Comparison of ENCODE assay signal across 19 mouse cellular contexts in the genomic region with DNA sequence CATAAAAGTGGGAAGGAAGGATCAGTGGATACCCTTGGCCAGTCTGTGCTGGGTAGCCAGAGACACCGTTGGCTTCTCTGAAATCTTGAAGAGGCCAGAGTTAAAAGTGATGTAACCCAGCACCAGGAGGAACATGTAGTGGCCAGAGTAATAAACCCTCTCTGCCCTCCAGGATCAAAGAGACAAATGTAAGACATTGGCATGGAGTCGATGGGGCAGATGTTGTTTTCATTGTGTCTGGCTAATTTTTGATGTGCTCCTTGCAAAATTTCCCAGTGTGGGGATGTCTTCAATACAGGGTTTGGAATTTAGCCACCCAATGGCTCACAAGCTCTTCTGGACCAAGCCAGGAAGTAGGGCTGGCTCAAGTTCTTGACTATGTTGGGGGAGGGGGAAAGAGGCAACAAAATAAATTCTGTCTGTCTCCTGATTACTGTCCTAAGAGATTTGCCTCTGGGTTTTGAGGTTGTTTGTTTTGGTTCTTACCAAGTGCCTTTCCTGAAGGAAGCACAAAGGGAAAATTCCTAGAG. TPM values are rescaled to one million over a fixed set of nuclear protein-coding genes. Genes with fewer than 3 reads are reported as not detected.
A peak's percentile ranks its signal among the peaks of the same experiment; 100 is the strongest.
DNase-seq lines count a peak whose midpoint lies in the region; ATAC-seq lines count a peak whose summit lies in the region.
"Had no signal": no experiment of that assay in that cellular context is flagged by ENCODE, and none has a peak within 500 bp of the region (broad histone marks: within the 10 kb centered on the region; RNA-seq: fewer than 3 reads in every experiment).

No protein-coding gene starts in this region.

- no peaks in the 10 kb centered on the region for H3K4me1 ChIP-seq in heart, embryonic 10.5 days
- H3K4me1 ChIP-seq: liver, embryonic 13.5 days; midbrain, embryonic 15.5 days had no signal

- H3K4me3 ChIP-seq in heart, embryonic 10.5 days: no peak overlapping the region
- H3K4me3 ChIP-seq: liver, embryonic 13.5 days; midbrain, embryonic 15.5 days had no signal

- H3K27me3 ChIP-seq in heart, embryonic 10.5 days (ENCODE audit: insufficient read depth, poor library complexity, severe bottlenecking): no peaks in the 10 kb centered on the region
- H3K27me3 ChIP-seq: liver, embryonic 13.5 days had no signal

- DNase-seq in heart, adult 18-20 months: peak; percentile 51 to 56
- DNase-seq in heart, embryonic 10.5 days (ENCODE audit: low spot score): no peak
- peak; percentile 28 for DNase-seq in kidney, postnatal 14 days
- DNase-seq in kidney, postnatal 4 days: no peak
- peak; percentile 6 to 35 for DNase-seq in heart, postnatal 36 days
- no peak for DNase-seq in spleen, postnatal 10 days (ENCODE audit: low spot score in 2 of 2)
- DNase-seq: adrenal gland, postnatal 25 days; cerebellum, adult 9-10 months; left cerebral cortex, postnatal 4 days; liver, embryonic 13.5 days; right cerebral cortex, adult 18-20 months; thymus, postnatal 36 days had no signal

- no peaks in the 10 kb centered on the region for H3K36me3 ChIP-seq in heart, embryonic 10.5 days
- H3K36me3 ChIP-seq: liver, embryonic 13.5 days; midbrain, embryonic 15.5 days had no signal

- H3K9me3 ChIP-seq in heart, embryonic 10.5 days: no peaks in the 10 kb centered on the region
- H3K9me3 ChIP-seq: liver, embryonic 13.5 days; midbrain, embryonic 15.5 days had no signal

- H3K27ac ChIP-seq in heart, embryonic 10.5 days: no peak overlapping the region
- H3K27ac ChIP-seq: liver, embryonic 13.5 days; midbrain, embryonic 15.5 days had no signal

- 74% methylated on average over 2 of the region's 2 CpGs for WGBS in heart, embryonic 10.5 days

- intact Hi-C loops in heart, postnatal 36 days (cut with DNase I): no loop called here

- no peak for ATAC-seq in activated CD4-positive, CD25-positive, alpha-beta regulatory T cell, adult 4 months
- ATAC-seq: forebrain, embryonic 14.5 days; midbrain, embryonic 15.5 days had no signal

RNA-seq across cellular contexts. Expression of a gene that starts 49.2 kb away (rescaled TPM):
- not detected for total RNA-seq in heart, adult 18-20 months (2021)
- 0.30 TPM in 2 replicates for polyA plus RNA-seq in heart, embryonic 10.5 days (2016; fragmentation: Nextera tagmentation; extraction: Ambion mirVana)
- not detected for total RNA-seq in heart, postnatal 36 days (2021)
- not detected for polyA plus RNA-seq in activated CD4-positive, CD25-positive, alpha-beta regulatory T cell, adult 4 months (2017; shearing (Covaris generic))
- total RNA-seq: adrenal gland, postnatal 25 days; gastrocnemius, postnatal 36 days; hematopoietic stem cell, adult 5-6 weeks; left cerebral cortex, postnatal 4 days had no signal
- polyA plus RNA-seq: C2C12; spleen, adult 2 months had no signal

Comparison
In these comparisons a context has a peak if more than half of its experiments do, and no peak if none do; other contexts are left out.
1. DNase-seq: peak in heart, adult 18-20 months (2 of 2), kidney, postnatal 14 days (single experiment) and heart, postnatal 36 days (2 of 2); none in heart, embryonic 10.5 days (single experiment), kidney, postnatal 4 days (0 of 2) and spleen, postnatal 10 days (0 of 2).